Mouse (Mus musculus) MEL (cell line): ENCODE results near the gene Hoxc10.

Source experiments
- CHD1 ChIP-seq: IDR thresholded peaks from 2 replicates; pipeline ENCODE4 v1.6.1; 2012; ENCODE audit warnings: low read depth, mild to moderate bottlenecking, inconsistent platforms, low read length, improper control_type of control experiment
- CTCF ChIP-seq, 3 experiments: IDR thresholded peaks in 2 of 3; conservative IDR thresholded peaks in 1 of 3; 2 replicates each; pipeline ENCODE4 v1.5.1; 2011 to 2012; ENCODE audit warnings: low read length in 3 of 3, low read depth in 2 of 3, mild to moderate bottlenecking in 2 of 3, improper control_type of control experiment in 1 of 3, inconsistent platforms in 1 of 3, mixed read lengths in 1 of 3, moderate library complexity in 1 of 3; ENCODE audit not compliant: control insufficient read depth in 1 of 3, insufficient read depth in 1 of 3, poor library complexity in 1 of 3, severe bottlenecking in 1 of 3
- POLR2A ChIP-seq, 2 experiments: IDR thresholded peaks; 2 replicates each; pipeline ENCODE4 v1.6.1; 2011 to 2012; ENCODE audit warnings: low read length in 2 of 2, mild to moderate bottlenecking in 2 of 2, control low read depth in 1 of 2, improper control_type of control experiment in 1 of 2, low read depth in 1 of 2, moderate library complexity in 1 of 2; ENCODE audit not compliant: control insufficient read depth in 1 of 2, insufficient read depth in 1 of 2, poor library complexity in 1 of 2

GRCm38 (mm10) chr15:102997939-102998355, 31.4 kb downstream of the Hoxc10 start, which contains the start of gene Hoxc6:
- TF ChIP-seq CTCF (IDR thresholded peaks at IDR 0.05 in 2 of 3, conservative IDR thresholded peaks at IDR 0.05 in 1 of 3; ENCODE audit: control insufficient read depth in 1 of 3, insufficient read depth in 1 of 3, low read depth in 2 of 3, low read length in 3 of 3, poor library complexity in 1 of 3, severe bottlenecking in 1 of 3) (no peak), CHD1 (no peak; the same call in 1 of the 2 replicates), POLR2A (IDR thresholded peaks at IDR 0.05; ENCODE audit: control insufficient read depth in 1 of 2, insufficient read depth in 1 of 2, low read depth in 1 of 2, low read length in 2 of 2, poor library complexity in 1 of 2) (peak; percentile 19 to 34; a peak in 2 of 4 replicates)
